Mouse (Mus musculus) cerebellum, adult 2 months (tissue): ENCODE results near the gene 4930539E08Rik.

Source experiments
- CTCF ChIP-seq: fragments of 200-500 bp; IDR thresholded peaks from 2 replicates; pipeline ENCODE4 v1.5.1; 2011; ENCODE audit warnings: low read depth, mild to moderate bottlenecking, control low read depth, low read length, moderate library complexity, borderline replicate concordance; ENCODE audit not compliant: insufficient read depth
- POLR2A ChIP-seq: fragments of 200-500 bp; IDR thresholded peaks from 2 replicates; pipeline ENCODE4 v1.6.1; 2011; ENCODE audit warnings: low read length, control low read depth, borderline replicate concordance; ENCODE audit not compliant: insufficient read depth

DNA sequence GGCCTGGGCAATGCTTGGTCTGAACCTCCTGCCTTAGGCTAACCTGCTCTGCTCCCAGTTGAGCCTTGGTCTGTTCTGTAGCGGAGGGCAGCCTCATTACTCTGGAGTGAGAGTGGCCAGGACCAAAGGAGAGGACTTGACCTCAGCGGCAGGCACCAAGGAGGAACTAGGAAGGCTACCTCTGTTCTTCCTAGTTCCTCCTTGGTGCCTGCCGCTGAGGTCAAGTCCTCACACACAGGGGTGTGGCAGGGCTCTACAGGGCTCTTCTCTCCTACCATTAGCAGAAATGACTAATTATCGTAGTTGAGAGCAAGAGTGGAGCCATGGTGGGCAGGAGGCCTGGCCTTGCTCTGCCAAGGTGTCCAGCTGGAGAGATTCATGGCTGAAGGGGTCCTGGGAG lies 47.7 kb downstream of the 4930539E08Rik start:
- TF ChIP-seq CTCF: no peak
- no peak for TF ChIP-seq POLR2A
